Mouse (Mus musculus) spleen, adult 2 months (tissue): ENCODE measurements around the gene Gli2. TPM values are rescaled to one million over a fixed set of nuclear protein-coding genes. Genes with fewer than 3 reads are reported as not detected.

ENCODE experiments used
- DNase-seq, 2 experiments: peaks; one replicate each; pipeline versions ENCODE4 v3.0.0 to v3.0.0-alpha.2; 2012 to 2021; ENCODE audit warnings: low spot score in 2 of 2, low read depth in 1 of 2
- H3K27ac ChIP-seq: fragments of 200-500 bp; 2 replicates; pipeline ENCODE4 v1.5.1; 2012; ENCODE audit warnings: low read length, inconsistent platforms; ENCODE audit not compliant: insufficient read depth
- H3K27me3 ChIP-seq: fragments of 200-500 bp; 2 replicates; pipeline ENCODE4 v1.6.1; 2012; ENCODE audit warnings: mild to moderate bottlenecking, moderate library complexity, low read length, inconsistent platforms; ENCODE audit not compliant: control insufficient read depth, insufficient read depth
- H3K36me3 ChIP-seq: fragments of 200-500 bp; 2 replicates; pipeline ENCODE4 v1.6.1; 2012; ENCODE audit warnings: mild to moderate bottlenecking, low read length, inconsistent platforms; ENCODE audit not compliant: control insufficient read depth, insufficient read depth
- H3K4me1 ChIP-seq: fragments of 200-500 bp; 2 replicates; pipeline ENCODE4 v1.6.1; 2011; ENCODE audit warnings: inconsistent platforms; ENCODE audit not compliant: control insufficient read depth, insufficient read depth, insufficient read length
- H3K4me3 ChIP-seq: fragments of 200-500 bp; 2 replicates; pipeline ENCODE4 v1.5.1; 2011; ENCODE audit warnings: mild to moderate bottlenecking, inconsistent platforms; ENCODE audit not compliant: insufficient read depth, insufficient read length; ENCODE audit errors: extremely low read depth
- CTCF ChIP-seq: fragments of 200-500 bp; IDR thresholded peaks from 2 replicates; pipeline ENCODE4 v1.5.1; 2011; ENCODE audit warnings: mild to moderate bottlenecking, inconsistent platforms; ENCODE audit not compliant: insufficient read depth, insufficient read length, insufficient replicate concordance; ENCODE audit errors: extremely low read depth
- POLR2A ChIP-seq: fragments of 200-500 bp; IDR thresholded peaks from 2 replicates; pipeline ENCODE4 v1.6.1; 2011; ENCODE audit warnings: low read depth, low read length, inconsistent platforms
- WGBS: fragments of 180-500 bp; shearing (Covaris S2); methylation state at CpG from one replicate; pipeline ENCODE4 v1.1.7; 2018; 5-methylcytosine and 5-hydroxymethylcytosine counted together
- polyA plus RNA-seq: library from polyadenylated mRNA; depleted of rRNA; stranded (reverse); fragments of >200 nt; gene quantifications from 2 replicates; pipeline ENCODE4 v1.2.3, GENCODE M21; 2012

Gli2 gene
- polyA plus RNA-seq, 1 experiment, result 1.2 TPM

DNA sequence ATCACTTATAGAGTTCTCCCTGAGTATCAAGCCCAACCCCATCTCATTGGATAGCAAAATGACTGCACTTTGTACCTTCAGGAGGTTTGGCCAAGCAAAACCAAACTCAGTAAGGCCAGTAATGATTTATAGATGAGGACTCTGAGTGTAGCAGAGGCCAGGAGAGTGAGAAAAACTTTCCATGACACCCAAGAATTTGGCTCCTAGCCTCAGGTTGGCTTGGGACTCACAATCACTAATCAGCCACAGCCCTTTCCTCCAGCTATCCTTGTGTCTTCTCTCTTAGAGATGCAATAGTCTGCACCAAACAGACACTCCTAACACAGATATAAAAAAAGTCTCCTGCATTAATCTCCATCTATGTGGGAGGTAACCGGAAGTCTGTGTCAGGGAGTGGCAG, 31.1 kb downstream of the Gli2 start:
- H3K4me1 ChIP-seq, result no peaks in the 10 kb centered on the region
- H3K4me3 ChIP-seq, result no peak overlapping the region
- H3K27ac ChIP-seq, result no peak overlapping the region
- TF ChIP-seq CTCF (no peak), POLR2A (no peak)
- WGBS, result 97% methylated on average over 1 of the region's 1 CpGs
- H3K36me3 ChIP-seq, result no peaks in the 10 kb centered on the region
- no peak for DNase-seq
- no peaks in the 10 kb centered on the region for H3K27me3 ChIP-seq

DNA sequence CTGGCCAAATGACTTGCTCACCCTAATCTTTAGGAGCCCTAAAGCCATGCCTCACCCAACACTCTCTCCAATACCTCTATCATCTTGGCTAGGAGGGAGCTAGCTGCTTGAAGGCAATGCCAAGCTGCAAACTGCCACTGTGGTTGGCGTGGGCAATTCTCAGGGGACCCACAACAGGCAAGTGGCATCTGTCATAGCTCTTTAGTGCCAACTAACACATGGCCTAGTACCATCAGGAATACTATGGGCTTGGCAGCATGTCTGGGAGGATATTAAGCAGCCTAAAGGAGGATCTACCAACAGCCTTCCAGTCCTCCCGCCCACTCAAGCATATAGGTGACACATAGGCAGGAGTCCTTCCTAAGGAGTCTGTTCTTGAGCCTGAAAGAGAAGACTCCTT, 33.3 kb downstream of the Gli2 start:
- no peak for DNase-seq
- Histone ChIP-seq H3K27me3 (no peaks in the 10 kb centered on the region), H3K4me1 (no peaks in the 10 kb centered on the region), H3K4me3 (no peak overlapping the region), H3K36me3 (no peaks in the 10 kb centered on the region), H3K27ac (no peak overlapping the region)
- TF ChIP-seq POLR2A (no peak), CTCF (no peak)
- 65% methylated on average over 2 of the region's 2 CpGs for WGBS

DNA sequence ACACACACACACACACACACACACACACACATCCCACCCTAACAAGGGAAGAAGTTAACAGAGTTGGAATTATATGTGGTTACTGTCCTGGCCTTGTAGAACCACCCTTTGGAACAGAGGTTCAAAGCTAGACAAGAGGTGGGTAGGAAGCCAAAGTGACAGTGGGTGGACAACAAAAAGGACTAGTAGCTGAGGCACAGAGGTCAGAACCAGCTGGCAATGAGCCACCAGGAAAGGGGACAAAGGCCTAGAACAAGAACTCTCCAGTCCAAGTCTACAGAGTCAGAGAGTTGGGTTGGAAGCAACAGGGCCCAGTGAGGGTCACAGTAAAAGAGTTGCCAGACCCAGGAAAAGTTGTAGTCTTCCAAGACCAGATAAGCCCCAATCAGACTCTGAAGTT, 34.4 kb downstream of the Gli2 start:
- H3K36me3 ChIP-seq, result no peaks in the 10 kb centered on the region
- no peaks in the 10 kb centered on the region for H3K27me3 ChIP-seq
- no peak for DNase-seq
- no peaks in the 10 kb centered on the region for H3K4me1 ChIP-seq
- H3K27ac ChIP-seq, result no peak overlapping the region
- H3K4me3 ChIP-seq, result no peak overlapping the region
- TF ChIP-seq CTCF (no peak), POLR2A (no peak)

DNA sequence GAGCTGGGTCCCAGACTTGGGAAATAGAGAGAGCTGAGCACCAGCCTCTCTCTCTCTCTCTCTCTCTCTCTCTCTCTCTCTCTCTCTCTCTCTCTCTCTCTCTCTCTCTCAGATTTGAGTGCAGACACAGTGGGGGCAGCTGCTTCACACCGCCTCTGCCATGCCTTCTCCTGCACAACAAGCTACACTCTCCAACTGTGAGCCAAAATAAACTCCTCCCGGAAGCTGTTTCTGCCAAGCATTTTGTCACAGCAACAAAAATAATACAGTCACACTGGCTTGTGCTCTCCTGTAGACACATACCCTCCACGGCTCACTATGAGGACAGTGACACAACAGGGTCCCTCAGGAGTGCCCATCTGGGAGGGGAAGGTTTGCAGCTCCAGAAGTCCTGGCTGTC, 36.6 kb downstream of the Gli2 start:
- Histone ChIP-seq H3K27ac (no peak overlapping the region), H3K27me3 (no peaks in the 10 kb centered on the region), H3K4me1 (no peaks in the 10 kb centered on the region), H3K4me3 (no peak overlapping the region), H3K36me3 (no peaks in the 10 kb centered on the region)
- no peak for DNase-seq
- TF ChIP-seq CTCF, result no peak
- TF ChIP-seq POLR2A, result no peak
- WGBS, result 85% methylated on average over 3 of the region's 3 CpGs

DNA sequence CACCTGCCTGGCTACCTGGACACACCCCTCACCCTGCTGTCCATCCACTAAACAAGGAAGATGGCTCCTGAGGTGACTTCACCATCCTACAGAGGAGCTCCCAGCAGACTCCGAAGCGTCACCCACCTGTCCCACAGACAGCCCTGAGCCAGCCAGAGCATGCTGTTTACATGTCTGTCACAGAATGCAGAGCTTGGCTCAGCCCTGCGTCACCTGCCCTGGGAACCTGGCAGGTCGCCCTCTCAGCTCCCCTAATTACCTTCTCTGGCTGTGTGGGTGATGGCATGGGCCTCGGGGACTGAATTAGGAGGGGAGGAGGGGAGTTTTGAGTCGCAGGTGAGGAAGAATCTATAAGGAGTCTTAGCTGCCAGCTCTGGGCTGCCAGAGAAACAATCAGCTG, 38.3 kb downstream of the Gli2 start:
- TF ChIP-seq POLR2A, result no peak
- TF ChIP-seq CTCF, result no peak
- no peaks in the 10 kb centered on the region for H3K27me3 ChIP-seq
- no peak overlapping the region for H3K27ac ChIP-seq
- WGBS, result 82% methylated on average over 6 of the region's 6 CpGs
- H3K36me3 ChIP-seq, result no peaks in the 10 kb centered on the region
- DNase-seq, result no peak
- H3K4me1 ChIP-seq, result no peaks in the 10 kb centered on the region
- no peak overlapping the region for H3K4me3 ChIP-seq

DNA sequence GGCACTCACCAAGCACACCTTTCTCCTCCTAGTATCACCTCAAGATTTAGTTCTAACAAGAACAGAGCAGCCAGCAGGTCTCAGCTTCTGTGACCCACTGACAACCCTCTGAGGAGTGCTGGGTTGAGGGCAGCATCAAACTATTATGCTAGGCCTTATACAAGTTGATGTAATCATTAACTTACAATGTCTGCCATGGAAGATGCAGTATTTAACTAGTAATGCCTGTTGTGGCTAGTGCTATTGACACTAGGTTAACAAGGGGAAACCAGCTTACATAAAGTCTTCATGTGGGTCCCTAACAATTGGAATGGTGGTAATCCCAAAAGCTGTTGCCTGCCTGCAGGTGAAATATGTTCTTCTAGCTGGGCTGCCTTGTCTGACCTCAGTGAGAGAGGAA, 44.5 kb downstream of the Gli2 start:
- TF ChIP-seq CTCF (no peak), POLR2A (no peak)
- DNase-seq, result no peak
- no peaks in the 10 kb centered on the region for H3K27me3 ChIP-seq
- no peaks in the 10 kb centered on the region for H3K36me3 ChIP-seq
- no peaks in the 10 kb centered on the region for H3K4me1 ChIP-seq
- no peak overlapping the region for H3K27ac ChIP-seq
- no peak overlapping the region for H3K4me3 ChIP-seq

DNA sequence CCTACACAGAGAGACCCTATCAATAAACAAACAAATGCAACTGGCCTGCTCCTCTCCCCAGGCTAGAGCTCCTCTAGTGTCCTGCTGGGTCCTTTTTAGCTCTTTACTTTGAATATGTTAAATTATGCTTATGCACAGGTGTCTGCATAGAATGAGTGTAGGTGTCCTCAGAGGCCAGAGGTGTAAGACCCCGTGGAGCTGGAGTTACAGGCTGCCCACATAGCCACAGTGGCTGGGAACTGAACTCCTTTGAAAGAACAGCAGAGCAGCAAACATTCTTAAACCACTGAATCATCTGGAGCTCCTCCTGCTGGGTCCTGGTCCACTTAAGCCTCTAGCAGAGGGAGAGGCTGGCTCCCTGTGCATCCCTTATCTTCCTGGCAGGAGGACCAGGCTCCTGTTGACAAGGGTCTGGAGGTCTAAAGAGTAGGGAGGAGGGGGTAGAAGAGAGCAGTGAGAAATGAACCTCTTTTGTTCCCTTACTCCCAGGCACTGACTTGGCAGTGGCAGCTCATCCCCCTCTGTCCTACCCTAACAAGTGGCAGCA, 49.5 kb downstream of the Gli2 start:
- no peak overlapping the region for H3K4me3 ChIP-seq
- no peak overlapping the region for H3K27ac ChIP-seq
- TF ChIP-seq CTCF (no peak), POLR2A (no peak)
- no peak for DNase-seq
- H3K4me1 ChIP-seq, result no peaks in the 10 kb centered on the region
- no peaks in the 10 kb centered on the region for H3K36me3 ChIP-seq
- no peaks in the 10 kb centered on the region for H3K27me3 ChIP-seq
- 54% methylated on average over 1 of the region's 1 CpGs for WGBS
